Mouse (Mus musculus): ENCODE data around the gene Cplx3.

Gene Cplx3

GRCm38 (mm10) chr9:57601353-57601706 is 4.8 kb downstream of the Cplx3 start:
- no peak for DNase-seq (ENCODE audit: low read depth, low spot score)

- no peak for DNase-seq (ENCODE audit: low read depth, low spot score)
Observed at GRCm38 (mm10) chr9:57600620-57601352, 5.3 kb downstream of the Cplx3 start.

- no peak for DNase-seq (ENCODE audit: low read depth, low spot score)
Observed at GRCm38 (mm10) chr9:57598851-57599563, 7.1 kb downstream of the Cplx3 start.

GRCm38 (mm10) chr9:57597929-57598382 is 8.1 kb downstream of the Cplx3 start:
- DNase-seq (ENCODE audit: low read depth, low spot score): no peak

- DNase-seq (ENCODE audit: low read depth, low spot score): no peak
Observed at GRCm38 (mm10) chr9:57597265-57597664, 8.8 kb downstream of the Cplx3 start.

GRCm38 (mm10) chr9:57594174-57594509 is 11.9 kb downstream of the Cplx3 start:
- DNase-seq (ENCODE audit: low read depth, low spot score): no peak

- DNase-seq (ENCODE audit: low read depth, low spot score): no peak
Observed at GRCm38 (mm10) chr9:57593454-57594173, 12.5 kb downstream of the Cplx3 start.

- peak; percentile 23 for DNase-seq (ENCODE audit: low read depth, low spot score)
Observed at GRCm38 (mm10) chr9:57590726-57591125, 15.4 kb downstream of the Cplx3 start.

GRCm38 (mm10) chr9:57589224-57590126 is 16.6 kb downstream of the Cplx3 start, which contains the start of gene Ulk3:
TSS of gene Ulk3 (plus strand) at chr9:57589452.
- DNase-seq (ENCODE audit: low read depth, low spot score): peak; percentile 85

- DNase-seq (ENCODE audit: low read depth, low spot score): no peak
Observed at GRCm38 (mm10) chr9:57584991-57585390, 21.1 kb downstream of the Cplx3 start.

- DNase-seq (ENCODE audit: low read depth, low spot score): no peak
Observed at GRCm38 (mm10) chr9:57577144-57577849, 28.8 kb downstream of the Cplx3 start.

- DNase-seq (ENCODE audit: low read depth, low spot score): no peak
Observed at GRCm38 (mm10) chr9:57575577-57575976, 30.5 kb downstream of the Cplx3 start.

GRCm38 (mm10) chr9:57574397-57574796 is 31.7 kb downstream of the Cplx3 start:
- DNase-seq (ENCODE audit: low read depth, low spot score): no peak

- no peak for DNase-seq (ENCODE audit: low read depth, low spot score)
Observed at GRCm38 (mm10) chr9:57568500-57568899, 37.6 kb downstream of the Cplx3 start.

- DNase-seq (ENCODE audit: low read depth, low spot score): no peak
Observed at GRCm38 (mm10) chr9:57566846-57567245, 39.2 kb downstream of the Cplx3 start.

- DNase-seq (ENCODE audit: low read depth, low spot score): no peak
Observed at GRCm38 (mm10) chr9:57565741-57566221, 40.3 kb downstream of the Cplx3 start.

GRCm38 (mm10) chr9:57564609-57565008 is 41.5 kb downstream of the Cplx3 start:
- DNase-seq (ENCODE audit: low read depth, low spot score): no peak

GRCm38 (mm10) chr9:57562896-57563372 is 43.1 kb downstream of the Cplx3 start:
- no peak for DNase-seq (ENCODE audit: low read depth, low spot score)

GRCm38 (mm10) chr9:57561711-57562099 is 44.4 kb downstream of the Cplx3 start:
- peak; percentile 24 for DNase-seq (ENCODE audit: low read depth, low spot score)
